Mouse (Mus musculus): ENCODE measurements at regions not wholly inside any gene's neighbourhood (a gene's known extent, or its start where the extent isn't known, plus 50 kb on each side); places are given as distances from the start of the nearest gene placed in this dataset.

GRCm38 (mm10) chr3:83552516-83553139 is 213.5 kb upstream of the Sfrp2 start:
- no peak for DNase-seq (ENCODE audit: low spot score in 2 of 2)

GRCm38 (mm10) chr3:83553858-83554257 is 212.3 kb upstream of the Sfrp2 start:
- DNase-seq (ENCODE audit: low spot score in 2 of 2), result no peak

GRCm38 (mm10) chr3:83556788-83557515 is 209.2 kb upstream of the Sfrp2 start:
- no peak for DNase-seq (ENCODE audit: low spot score in 2 of 2)

GRCm38 (mm10) chr3:83562026-83562425 is 204.1 kb upstream of the Sfrp2 start:
- no peak for DNase-seq (ENCODE audit: low spot score in 2 of 2)

- DNase-seq (ENCODE audit: low spot score in 2 of 2), result no peak
Observed at GRCm38 (mm10) chr3:83575526-83575925, 190.6 kb upstream of the Sfrp2 start.

GRCm38 (mm10) chr3:83576155-83576554 is 190.0 kb upstream of the Sfrp2 start:
- DNase-seq (ENCODE audit: low spot score in 2 of 2), result no peak

GRCm38 (mm10) chr3:83580766-83581165 is 185.4 kb upstream of the Sfrp2 start:
- DNase-seq (ENCODE audit: low spot score in 2 of 2), result no peak

GRCm38 (mm10) chr3:83582256-83582655 is 183.9 kb upstream of the Sfrp2 start:
- no peak for DNase-seq (ENCODE audit: low spot score in 2 of 2)

- DNase-seq (ENCODE audit: low spot score in 2 of 2), result no peak
Observed at GRCm38 (mm10) chr3:83583071-83583672, 182.9 kb upstream of the Sfrp2 start.

GRCm38 (mm10) chr3:83586086-83586485 is 180.0 kb upstream of the Sfrp2 start:
- DNase-seq (ENCODE audit: low spot score in 2 of 2), result no peak

- no peak for DNase-seq (ENCODE audit: low spot score in 2 of 2)
Observed at GRCm38 (mm10) chr3:83586551-83586950, 179.6 kb upstream of the Sfrp2 start.

- DNase-seq (ENCODE audit: low spot score in 2 of 2), result no peak
Observed at GRCm38 (mm10) chr3:83589127-83589526, 177.0 kb upstream of the Sfrp2 start.

- DNase-seq (ENCODE audit: low spot score in 2 of 2), result no peak
Observed at GRCm38 (mm10) chr3:83591206-83591605, 174.9 kb upstream of the Sfrp2 start.

- no peak for DNase-seq (ENCODE audit: low spot score in 2 of 2)
Observed at GRCm38 (mm10) chr3:83593321-83593720, 172.8 kb upstream of the Sfrp2 start.

- no peak for DNase-seq (ENCODE audit: low spot score in 2 of 2)
Observed at GRCm38 (mm10) chr3:83601506-83601905, 164.6 kb upstream of the Sfrp2 start.

GRCm38 (mm10) chr3:83609095-83609770 is 156.9 kb upstream of the Sfrp2 start:
- no peak for DNase-seq (ENCODE audit: low spot score in 2 of 2)

GRCm38 (mm10) chr3:83620435-83620834 is 145.7 kb upstream of the Sfrp2 start:
- no peak for DNase-seq (ENCODE audit: low spot score in 2 of 2)

- no peak for DNase-seq (ENCODE audit: low spot score in 2 of 2)
Observed at GRCm38 (mm10) chr3:83633032-83633431, 133.1 kb upstream of the Sfrp2 start.

GRCm38 (mm10) chr3:83640433-83640832 is 125.7 kb upstream of the Sfrp2 start:
- DNase-seq (ENCODE audit: low spot score in 2 of 2), result no peak

GRCm38 (mm10) chr3:83663716-83664115 is 102.4 kb upstream of the Sfrp2 start:
- DNase-seq (ENCODE audit: low spot score in 2 of 2), result no peak

GRCm38 (mm10) chr3:83676147-83676546 is 90.0 kb upstream of the Sfrp2 start:
- DNase-seq (ENCODE audit: low spot score in 2 of 2), result no peak

GRCm38 (mm10) chr3:83686611-83687010 is 79.5 kb upstream of the Sfrp2 start:
- DNase-seq (ENCODE audit: low spot score in 2 of 2), result no peak

- DNase-seq (ENCODE audit: low spot score in 2 of 2), result no peak
Observed at GRCm38 (mm10) chr3:83687503-83687902, 78.6 kb upstream of the Sfrp2 start.

All from spleen, postnatal 14 days (tissue).